Mouse (Mus musculus) B cell, adult 2 months (primary cell): Measurements from ENCODE around the gene Hmgb4.

Experiments
- DNase-seq, 2 experiments: peaks; one replicate each; pipeline ENCODE4 v3.0.0; 2022

The Hmgb4 gene

GRCm38 (mm10) chr4:128260907-128261560 lies at the start of gene Hmgb4:
Gene Hmgb4, minus strand, starts transcription at chr4:128260957.
- no peak for DNase-seq

GRCm38 (mm10) chr4:128306011-128306410 lies 45.3 kb upstream of the Hmgb4 start:
- DNase-seq: no peak

GRCm38 (mm10) chr4:128304049-128304448 lies 43.3 kb upstream of the Hmgb4 start:
- DNase-seq: no peak

- DNase-seq: no peak
Observed at GRCm38 (mm10) chr4:128288095-128288494, 27.3 kb upstream of the Hmgb4 start.

- DNase-seq: no peak
Observed at GRCm38 (mm10) chr4:128285009-128285408, 24.3 kb upstream of the Hmgb4 start.

GRCm38 (mm10) chr4:128275586-128275985 lies 14.8 kb upstream of the Hmgb4 start:
- no peak for DNase-seq

- DNase-seq: no peak
Observed at GRCm38 (mm10) chr4:128275116-128275515, 14.4 kb upstream of the Hmgb4 start.

GRCm38 (mm10) chr4:128273146-128273545 lies 12.4 kb upstream of the Hmgb4 start:
- no peak for DNase-seq

GRCm38 (mm10) chr4:128272501-128272900 lies 11.7 kb upstream of the Hmgb4 start:
- DNase-seq: no peak

GRCm38 (mm10) chr4:128270931-128271330 lies 10.2 kb upstream of the Hmgb4 start:
- no peak for DNase-seq

GRCm38 (mm10) chr4:128270177-128270576 lies 9.4 kb upstream of the Hmgb4 start:
- no peak for DNase-seq

GRCm38 (mm10) chr4:128269261-128269875 lies 8.6 kb upstream of the Hmgb4 start:
- no peak for DNase-seq

- no peak for DNase-seq
Observed at GRCm38 (mm10) chr4:128265341-128265740, 4.6 kb upstream of the Hmgb4 start.

- no peak for DNase-seq
Observed at GRCm38 (mm10) chr4:128264491-128264890, 3.7 kb upstream of the Hmgb4 start.

- no peak for DNase-seq
Observed at GRCm38 (mm10) chr4:128259211-128259610, 1.5 kb downstream of the Hmgb4 start.

- no peak for DNase-seq
Observed at GRCm38 (mm10) chr4:128248676-128249075, 12.1 kb downstream of the Hmgb4 start.

GRCm38 (mm10) chr4:128245201-128245600 lies 15.6 kb downstream of the Hmgb4 start:
- no peak for DNase-seq

- no peak for DNase-seq
Observed at GRCm38 (mm10) chr4:128241854-128242356, 18.9 kb downstream of the Hmgb4 start.

- no peak for DNase-seq
Observed at GRCm38 (mm10) chr4:128241075-128241853, 19.5 kb downstream of the Hmgb4 start.

GRCm38 (mm10) chr4:128239113-128239512 lies 21.6 kb downstream of the Hmgb4 start:
- no peak for DNase-seq

- DNase-seq: no peak
Observed at GRCm38 (mm10) chr4:128233458-128233857, 27.3 kb downstream of the Hmgb4 start.

GRCm38 (mm10) chr4:128227377-128228316 lies 33.1 kb downstream of the Hmgb4 start:
- no peak for DNase-seq

GRCm38 (mm10) chr4:128224453-128224852 lies 36.3 kb downstream of the Hmgb4 start:
- DNase-seq: no peak
